Mouse (Mus musculus) thymus, adult 2 months (tissue): Measurements from ENCODE around the gene Cop1. TPM values are rescaled to one million over a fixed set of nuclear protein-coding genes. Genes with fewer than 3 reads are reported as not detected.
A peak's percentile ranks its signal among the peaks of the same experiment; 100 is the strongest.
"Not testable (repeated sequence)": the region's sequence is repeated elsewhere in the genome, so short reads cannot be mapped to it uniquely, and the experiment has no call there.

Experiments
- DNase-seq: peaks from one replicate; pipeline ENCODE4 v3.0.0; 2021
- H3K27ac ChIP-seq: fragments of 200-500 bp; 2 replicates; pipeline ENCODE4 v1.5.1; 2012; ENCODE audit warnings: low read length, control low read depth; ENCODE audit not compliant: control insufficient read depth, insufficient read depth
- H3K27me3 ChIP-seq: fragments of 200-500 bp; 2 replicates; pipeline ENCODE4 v1.6.1; 2012; ENCODE audit warnings: mild to moderate bottlenecking, low read length, moderate library complexity, mixed read lengths; ENCODE audit not compliant: control insufficient read depth, insufficient read depth
- H3K36me3 ChIP-seq: fragments of 200-500 bp; 2 replicates; pipeline ENCODE4 v1.6.1; 2012; ENCODE audit warnings: mild to moderate bottlenecking, low read length, moderate library complexity; ENCODE audit not compliant: control insufficient read depth, insufficient read depth
- H3K4me1 ChIP-seq: fragments of 200-500 bp; replicated peaks from 2 replicates; pipeline ENCODE4 v1.6.1; 2012; ENCODE audit warnings: low read length; ENCODE audit not compliant: control insufficient read depth, insufficient read depth
- H3K4me3 ChIP-seq: fragments of 200-500 bp; 2 replicates; pipeline ENCODE4 v1.5.1; 2012; ENCODE audit warnings: mild to moderate bottlenecking, low read length, control low read depth, moderate library complexity; ENCODE audit not compliant: control insufficient read depth, insufficient read depth
- CTCF ChIP-seq: fragments of 200-500 bp; IDR thresholded peaks from 2 replicates; pipeline ENCODE4 v1.5.1; 2012; ENCODE audit warnings: mild to moderate bottlenecking, control low read depth, low read length, moderate library complexity, borderline replicate concordance; ENCODE audit not compliant: control insufficient read depth, poor library complexity, insufficient read depth; ENCODE audit errors: extremely low read depth
- POLR2A ChIP-seq: fragments of 200-500 bp; IDR thresholded peaks from 2 replicates; pipeline ENCODE4 v1.6.1; 2012; ENCODE audit warnings: mild to moderate bottlenecking, low read length, control low read depth, moderate library complexity; ENCODE audit not compliant: control insufficient read depth, poor library complexity, insufficient read depth; ENCODE audit errors: extremely low read depth
- WGBS: fragments of 180-500 bp; shearing (Covaris S2); methylation state at CpG from one replicate; pipeline ENCODE4 v1.1.7; 2018; 5-methylcytosine and 5-hydroxymethylcytosine counted together
- polyA plus RNA-seq: library from polyadenylated mRNA; depleted of rRNA; stranded (reverse); fragments of >200 nt; gene quantifications from 2 replicates; pipeline ENCODE4 v1.2.3, GENCODE M21; 2012; rRNA removed

Cop1 gene
- 58.6 and 70.7 TPM in 2 replicates for polyA plus RNA-seq

DNA sequence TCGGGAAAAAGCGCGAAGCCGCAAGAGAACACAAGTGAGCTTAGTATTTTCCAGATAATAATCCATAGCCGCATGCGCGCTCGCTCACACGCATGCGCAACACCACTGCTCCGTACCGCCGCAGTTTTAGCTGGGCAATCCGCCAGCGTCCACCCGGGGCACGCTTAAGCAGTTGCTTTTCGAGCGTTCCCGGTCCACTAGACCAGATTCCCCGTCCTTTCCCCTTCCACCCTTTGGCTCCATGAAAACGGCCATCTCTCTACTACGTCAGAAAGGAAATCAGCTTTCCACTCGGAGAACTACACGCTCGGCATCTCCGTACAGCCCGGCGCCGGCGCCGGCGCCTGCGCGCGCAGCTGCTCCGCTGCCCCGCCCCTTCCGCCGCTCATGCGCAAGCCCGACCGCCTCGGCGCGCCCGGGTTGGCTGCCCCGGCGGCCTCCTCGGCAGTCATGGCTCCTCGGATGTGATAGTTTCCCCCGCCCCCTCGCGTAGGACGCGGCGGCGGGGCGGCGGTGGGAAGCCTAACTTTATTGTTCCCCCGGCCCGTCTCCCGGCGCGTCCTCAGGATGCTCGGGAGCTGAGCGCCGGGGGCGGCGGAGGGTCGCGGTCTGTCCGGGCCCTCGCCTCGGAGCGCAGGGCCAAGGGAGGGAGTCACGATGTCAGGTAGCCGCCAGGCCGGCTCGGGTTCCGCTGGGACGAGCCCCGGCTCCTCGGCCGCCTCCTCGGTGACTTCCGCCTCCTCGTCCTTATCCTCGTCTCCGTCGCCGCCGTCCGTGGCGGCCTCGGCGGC lies at the start of gene Cop1:
TSS of gene Cop1 (plus strand) at position 540 of the 791 bp plus-strand sequence.
- peak; percentile 85 for TF ChIP-seq POLR2A
- not testable (repeated sequence) for H3K27me3 ChIP-seq, H3K36me3 ChIP-seq, H3K4me1 ChIP-seq
- Histone ChIP-seq H3K27ac (peak within 1 kb of the TSS; percentile 62), H3K4me3 (peak within 1 kb of the TSS; percentile 75)
- DNase-seq: peak; percentile 91
- under 1% methylated on average over 85 of the region's 97 CpGs for WGBS

DNA sequence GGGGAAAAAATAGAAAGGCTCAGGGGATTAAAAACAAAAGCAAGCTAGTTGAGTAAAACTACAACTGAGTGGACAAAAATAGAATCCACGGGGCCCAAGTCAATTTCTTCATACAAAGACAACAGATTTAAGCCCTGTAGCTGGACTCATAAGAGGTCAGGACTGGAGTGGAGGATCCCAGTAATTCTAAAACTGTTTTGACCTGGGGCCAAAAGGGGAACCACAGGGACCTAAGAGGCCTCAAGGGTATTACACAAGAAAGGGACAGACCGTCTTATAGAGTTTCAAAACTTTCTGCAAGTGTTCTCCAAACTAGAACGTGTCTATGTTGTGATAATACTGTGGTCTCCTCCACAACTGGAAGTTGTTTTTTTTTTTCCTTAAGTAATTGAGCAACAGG lies 45.4 kb upstream of the Cop1 start:
- H3K4me1 ChIP-seq: no peaks in the 10 kb centered on the region
- WGBS: 71% methylated on average over 3 of the region's 3 CpGs
- no peaks in the 10 kb centered on the region for H3K27me3 ChIP-seq
- H3K36me3 ChIP-seq: no peaks in the 10 kb centered on the region
- no peak for DNase-seq
- H3K4me3 ChIP-seq: no peak overlapping the region
- TF ChIP-seq CTCF (no peak), POLR2A (no peak)
- no peak overlapping the region for H3K27ac ChIP-seq

DNA sequence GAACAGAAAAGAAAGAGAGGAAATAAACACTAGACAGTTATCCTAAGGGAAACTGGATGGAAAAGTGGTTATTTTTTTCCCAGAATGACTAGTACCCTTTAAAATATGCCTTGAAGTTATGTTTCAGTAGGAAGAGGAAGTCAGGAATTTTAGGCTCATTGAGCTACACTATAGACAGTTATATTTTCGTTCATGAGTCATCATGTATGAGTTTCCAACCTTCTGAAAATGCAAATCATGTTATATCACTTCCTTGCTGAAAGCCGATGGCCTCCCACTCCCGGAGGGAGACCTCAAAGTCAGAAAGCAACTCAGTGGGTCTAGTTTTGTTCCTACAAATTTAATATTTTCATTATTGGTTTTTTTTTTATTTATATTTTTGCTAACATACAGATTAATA lies 33.5 kb upstream of the Cop1 start:
- TF ChIP-seq POLR2A (no peak), CTCF (no peak)
- H3K4me1 ChIP-seq: no peaks in the 10 kb centered on the region
- DNase-seq: no peak
- no peak overlapping the region for H3K4me3 ChIP-seq
- H3K27ac ChIP-seq: no peak overlapping the region
- no peaks in the 10 kb centered on the region for H3K36me3 ChIP-seq
- WGBS: 53% methylated on average over 3 of the region's 3 CpGs
- no peaks in the 10 kb centered on the region for H3K27me3 ChIP-seq

DNA sequence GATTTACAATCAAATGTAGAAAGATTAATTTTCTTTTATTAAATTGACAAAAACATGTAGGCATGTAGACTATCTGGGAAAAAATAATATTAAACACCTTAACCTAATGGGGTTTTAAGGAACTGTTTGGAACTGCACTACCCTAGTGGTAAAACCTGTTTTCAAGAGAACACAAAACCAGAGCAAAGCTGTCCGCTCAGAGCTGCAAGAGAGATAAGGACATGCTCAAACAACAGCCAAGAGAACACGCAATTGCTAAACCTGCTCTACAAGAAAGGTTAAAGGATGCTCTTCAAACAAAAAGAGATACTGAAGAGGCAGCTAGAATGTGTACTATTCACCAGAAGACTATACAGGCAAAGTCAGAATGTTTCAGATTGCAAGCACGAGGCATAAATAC lies 32.5 kb upstream of the Cop1 start:
- DNase-seq: no peak
- no peaks in the 10 kb centered on the region for H3K36me3 ChIP-seq
- no peak overlapping the region for H3K4me3 ChIP-seq
- WGBS: 92% methylated on average over 3 of the region's 3 CpGs
- H3K27me3 ChIP-seq: no peaks in the 10 kb centered on the region
- no peaks in the 10 kb centered on the region for H3K4me1 ChIP-seq
- no peak overlapping the region for H3K27ac ChIP-seq
- no peak for TF ChIP-seq CTCF
- no peak for TF ChIP-seq POLR2A

DNA sequence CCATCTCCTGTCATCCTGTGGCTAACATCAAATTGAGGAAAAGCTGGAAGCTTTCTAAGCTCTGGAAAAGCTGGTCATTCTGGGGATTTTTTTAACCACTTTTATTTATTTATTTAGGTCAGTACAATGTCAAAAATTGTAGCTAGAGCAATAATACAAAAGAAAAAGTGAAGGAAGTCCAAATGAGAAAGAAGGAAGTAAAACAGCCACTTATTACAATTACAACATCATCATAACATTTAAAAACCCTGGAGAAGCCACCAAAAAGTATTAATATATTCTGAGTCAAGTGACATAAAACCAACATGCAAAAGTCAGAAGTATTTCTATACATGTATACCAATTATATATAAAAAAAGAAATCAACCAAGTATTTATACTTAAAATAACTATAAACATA lies 30.9 kb upstream of the Cop1 start:
- no peak for TF ChIP-seq POLR2A
- TF ChIP-seq CTCF: no peak
- no peak overlapping the region for H3K4me3 ChIP-seq
- no peak overlapping the region for H3K27ac ChIP-seq
- H3K36me3 ChIP-seq: no peaks in the 10 kb centered on the region
- H3K27me3 ChIP-seq: no peaks in the 10 kb centered on the region
- DNase-seq: no peak
- no peaks in the 10 kb centered on the region for H3K4me1 ChIP-seq

DNA sequence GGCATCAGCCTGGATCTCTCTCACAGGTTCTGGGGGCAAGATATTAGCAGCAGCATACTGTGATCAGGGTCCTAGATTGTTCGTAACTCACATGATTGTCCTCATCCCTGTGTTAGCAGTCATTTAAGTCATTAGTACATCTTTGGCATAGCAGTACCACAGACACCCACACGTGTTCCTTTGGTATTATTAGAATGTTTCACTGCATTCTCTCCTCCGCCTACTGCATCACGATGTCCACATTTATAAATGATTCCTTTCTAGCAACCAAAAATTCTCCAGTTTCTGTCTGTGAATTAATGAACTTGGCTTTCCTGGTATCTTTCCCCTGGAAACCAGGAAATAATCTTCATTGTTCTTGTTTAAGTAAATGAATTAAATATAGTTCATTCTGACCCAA lies 20.4 kb upstream of the Cop1 start:
- 84% methylated on average over 4 of the region's 4 CpGs for WGBS
- Histone ChIP-seq H3K27ac (no peak overlapping the region), H3K4me1 (no peaks in the 10 kb centered on the region), H3K36me3 (no peaks in the 10 kb centered on the region), H3K27me3 (no peaks in the 10 kb centered on the region), H3K4me3 (no peak overlapping the region)
- no peak for DNase-seq
- TF ChIP-seq POLR2A (no peak), CTCF (no peak)

DNA sequence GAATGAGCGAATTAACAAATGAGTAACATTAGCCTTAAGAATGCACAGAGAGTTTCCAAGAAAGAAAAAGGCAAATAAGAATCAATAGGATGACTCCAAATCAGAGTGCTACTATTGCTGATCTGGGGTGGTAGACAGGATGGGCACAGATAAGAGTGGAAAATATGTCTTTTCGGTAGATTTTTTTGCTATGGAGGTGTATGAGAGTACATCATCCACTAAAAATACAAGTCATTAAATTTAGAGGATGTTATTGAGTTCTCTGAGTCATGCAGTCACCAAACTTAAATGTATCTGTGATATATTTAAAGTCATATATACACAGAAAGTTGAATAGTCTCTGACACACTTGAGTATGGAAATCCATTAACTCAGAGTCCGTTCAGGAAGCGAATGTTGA lies 14.7 kb upstream of the Cop1 start:
- Histone ChIP-seq H3K27ac (no peak overlapping the region), H3K4me1 (no peaks in the 10 kb centered on the region), H3K36me3 (no peaks in the 10 kb centered on the region), H3K4me3 (no peak overlapping the region), H3K27me3 (no peaks in the 10 kb centered on the region)
- WGBS: 94% methylated on average over 4 of the region's 4 CpGs
- TF ChIP-seq CTCF (no peak), POLR2A (no peak)
- DNase-seq: no peak
